Mouse (Mus musculus) monocyte, adult 59 days (primary cell): Measurements from ENCODE around the gene Insr. TPM values are rescaled to one million over a fixed set of nuclear protein-coding genes. Genes with fewer than 3 reads are reported as not detected.

Experiments
- total RNA-seq, 2 experiments: library from RNA; stranded (reverse); gene quantifications; one replicate each; pipeline ENCODE4 v1.2.4; 2023

Gene Insr
- total RNA-seq, result 10 to 100 TPM; 69.7 to 71.7 TPM

GRCm38 (mm10) chr8:3278934-3279720 is at the start of gene Insr:
Gene Insr (minus strand): TSS chr8:3279617.

Other genes with a start within 250 kb of the Insr start
- 10 to 100 TPM; 64.5 to 66.6 TPM for gene A430078G23Rik, start 73.8 kb upstream of the Insr start, total RNA-seq
- gene Arhgef18, start 113.4 kb upstream of the Insr start, total RNA-seq, result 10 to 100 TPM; 79.7 to 86.1 TPM
- gene Pex11g, start 188.1 kb upstream of the Insr start, total RNA-seq, result 1 to 10 TPM in 1 of 2 experiments, under 1 TPM in 1; 0.81 to 1.1 TPM
- under 1 TPM; 0.63 to 0.70 TPM for gene Tex45, start 191.2 kb upstream of the Insr start, total RNA-seq
- gene Zfp358, start 213.5 kb upstream of the Insr start, total RNA-seq, result 1 to 10 TPM; 8.4 to 8.7 TPM
- gene Mcoln1, start 220.8 kb upstream of the Insr start, total RNA-seq, result 10 to 100 TPM; 65.5 to 69.3 TPM
- 10 to 100 TPM; 42.9 to 43.1 TPM for gene Pnpla6, start 235.8 kb upstream of the Insr start, total RNA-seq